Mouse (Mus musculus) adrenal gland, adult 2 months (tissue): ENCODE data around the gene Ostf1. TPM values are rescaled to one million over a fixed set of nuclear protein-coding genes. Genes with fewer than 3 reads are reported as not detected.

ENCODE experiments used
- DNase-seq: peaks from one replicate; pipeline ENCODE4 v3.0.0; 2021
- polyA plus RNA-seq: library from polyadenylated mRNA; depleted of rRNA; stranded (reverse); fragments of >200 nt; gene quantifications from 2 replicates; pipeline ENCODE4 v1.2.3, GENCODE M21; 2012; rRNA removed
- total RNA-seq, 2 experiments: library from RNA; stranded (reverse); gene quantifications; 2 replicates each; pipeline ENCODE4 v1.2.3; 2021

Gene Ostf1
- total and polyA plus RNA-seq, 3 experiments: 95.4 to 122 (median 108) TPM

DNA sequence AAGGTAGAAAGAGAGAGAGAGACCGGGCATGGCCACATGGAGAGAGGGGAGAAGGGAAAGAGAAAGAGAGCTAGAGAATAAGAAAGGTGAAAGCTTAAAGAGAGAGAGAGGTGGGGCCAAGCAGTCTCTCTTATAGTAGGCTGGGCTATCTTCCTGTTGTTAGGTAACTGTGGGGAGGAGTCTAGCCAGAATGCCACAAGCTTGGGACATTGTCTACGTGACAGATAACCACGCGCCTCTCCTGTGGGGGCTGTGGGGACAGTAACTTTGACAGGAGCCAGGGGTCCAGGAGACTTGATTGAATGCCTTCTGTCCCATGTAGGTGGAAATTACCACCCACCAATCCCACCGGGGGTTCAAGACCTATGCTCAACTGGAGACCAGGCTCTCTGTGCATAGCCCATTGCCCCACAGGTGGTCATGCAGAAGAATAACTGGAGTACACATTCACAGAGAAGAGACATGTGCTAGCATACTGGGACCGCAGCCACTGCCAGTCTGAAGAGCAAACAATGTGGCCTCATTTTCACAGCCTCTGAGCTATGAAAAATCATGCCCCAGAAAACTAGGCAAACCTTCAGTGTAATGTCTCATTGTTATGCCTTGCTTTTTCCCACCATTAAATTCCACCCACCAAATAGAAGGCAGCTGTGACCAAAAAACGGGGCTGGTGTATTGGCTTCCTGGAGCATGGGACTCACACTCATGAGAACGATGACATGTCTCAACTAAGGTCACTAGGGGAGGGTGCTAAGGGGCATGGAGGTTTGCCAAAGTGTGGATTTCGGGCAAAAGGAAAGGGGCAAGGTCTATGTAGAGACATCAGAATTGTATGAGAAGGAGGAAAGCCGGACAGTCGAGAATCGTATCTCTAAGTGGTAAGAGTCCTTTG is 63.4 kb downstream of the Ostf1 start:
- peak; percentile 18 for DNase-seq

DNA sequence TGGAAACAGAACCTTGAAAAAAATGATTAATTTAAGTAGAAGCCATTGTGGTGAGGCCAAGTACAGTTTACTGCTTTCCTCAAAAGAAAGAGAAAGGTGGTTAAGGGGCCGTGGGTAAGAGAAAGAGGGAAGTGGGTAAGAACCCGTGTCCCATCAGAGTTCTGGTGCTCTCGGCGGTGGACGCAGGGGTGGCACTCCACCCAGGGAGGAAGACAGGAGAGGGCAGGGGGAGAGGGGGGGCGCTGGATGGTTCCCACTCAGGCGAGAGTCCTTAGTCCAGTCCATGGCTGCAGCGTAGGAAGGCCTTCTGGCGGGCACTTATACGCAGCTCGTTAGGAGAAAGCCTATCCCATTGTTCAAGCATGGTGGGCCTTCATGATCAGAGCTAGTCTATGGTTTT is 64.1 kb downstream of the Ostf1 start:
- DNase-seq: no peak

DNA sequence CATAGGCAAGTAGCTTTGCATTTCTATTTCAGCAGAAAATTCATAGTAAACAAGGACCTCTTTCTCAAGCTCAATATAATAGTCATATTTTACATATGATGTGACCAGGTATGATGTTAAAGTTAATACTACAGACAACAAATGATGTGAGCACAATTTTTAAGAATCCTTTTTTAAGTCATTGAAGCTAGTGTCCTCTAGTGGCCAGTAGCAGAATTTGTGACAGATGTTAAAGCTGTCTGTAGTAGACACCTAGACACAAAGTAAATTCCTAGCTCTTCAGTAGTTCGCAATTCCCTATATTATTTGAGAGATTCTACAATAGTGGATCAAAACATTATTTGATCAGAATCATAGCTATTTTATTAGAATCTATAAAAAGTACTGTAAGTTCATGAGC is 73.9 kb downstream of the Ostf1 start:
- no peak for DNase-seq

DNA sequence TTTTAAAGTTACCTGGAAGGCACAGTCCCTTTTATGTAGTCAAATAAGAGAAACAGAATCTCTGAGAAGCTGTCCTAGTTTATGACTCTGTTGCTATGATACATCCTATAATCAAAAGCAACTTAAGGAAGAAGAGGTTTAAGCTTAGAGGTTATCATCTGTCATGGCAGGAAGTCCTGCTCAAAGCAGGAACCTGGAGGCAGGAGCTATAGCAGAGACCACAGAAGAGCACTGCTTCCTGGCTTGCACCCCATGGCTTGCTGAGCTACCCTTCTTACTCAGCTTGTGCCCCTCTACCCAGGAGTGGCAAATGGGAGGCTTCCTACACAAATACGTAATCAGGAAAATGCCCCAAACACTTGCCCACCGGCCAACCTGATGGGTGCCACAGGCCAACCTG is 76.0 kb downstream of the Ostf1 start:
- no peak for DNase-seq

DNA sequence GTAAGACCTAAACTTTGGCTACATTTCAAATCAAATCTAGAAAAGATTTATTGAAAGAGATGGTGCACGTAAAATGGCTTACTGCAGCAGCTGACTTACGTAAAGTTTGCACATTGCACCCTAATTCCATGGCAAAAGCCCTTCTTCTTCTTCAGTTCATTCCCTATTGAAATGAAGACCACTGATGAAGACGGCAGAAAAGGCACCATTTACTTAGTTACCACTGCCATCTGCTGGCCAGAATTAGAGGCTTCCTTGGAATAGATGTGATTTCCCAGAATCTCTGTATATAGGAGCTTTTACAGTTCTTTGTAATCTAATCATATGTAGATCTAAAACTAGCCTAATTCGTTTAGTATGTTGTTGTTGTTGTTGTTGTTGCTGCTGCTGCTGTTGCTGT is 83.0 kb downstream of the Ostf1 start:
- DNase-seq: peak; percentile 64

Other genes with a start within 250 kb of the Ostf1 start
- gene Nmrk1, start 127 bp upstream of the Ostf1 start, total RNA-seq: 10 to 100 TPM in 1 of 2 experiments, 1 to 10 TPM in 1; 9.5 to 11.9 TPM
- gene Nmrk1, start 127 bp upstream of the Ostf1 start, polyA plus RNA-seq: 3.2 and 4.7 TPM in 2 replicates
- 10 to 100 TPM; 23.7 to 24.7 TPM for gene Carnmt1, start 38.9 kb upstream of the Ostf1 start, total RNA-seq
- gene Carnmt1, start 38.9 kb upstream of the Ostf1 start, polyA plus RNA-seq: 10.4 and 12.5 TPM in 2 replicates
- gene D030056L22Rik, start 81.4 kb upstream of the Ostf1 start, total RNA-seq: 10 to 100 TPM; 11.5 to 13.2 TPM
- gene D030056L22Rik, start 81.4 kb upstream of the Ostf1 start, polyA plus RNA-seq: 44.4 and 47.1 TPM in 2 replicates
- under 1 TPM in 1 of 2 experiments, not detected in 1; 0.14 TPM for gene Trpm6, start 118.2 kb upstream of the Ostf1 start, total RNA-seq
- 0.01 TPM in 1 of 2 replicates, not detected in the other for gene Trpm6, start 118.2 kb upstream of the Ostf1 start, polyA plus RNA-seq